Mouse (Mus musculus): Measurements from ENCODE around the gene Supt5.

Gene Supt5

GRCm38 (mm10) chr7:28350155-28350883, 11.8 kb upstream of the Supt5 start, which contains the start of gene Rps16:
Gene Rps16, plus strand, starts transcription at chr7:28350652.
- peak; percentile 99 for DNase-seq

GRCm38 (mm10) chr7:28348601-28349000, 10.1 kb upstream of the Supt5 start:
- no peak for DNase-seq

GRCm38 (mm10) chr7:28347746-28348145, 9.2 kb upstream of the Supt5 start:
- DNase-seq: no peak

GRCm38 (mm10) chr7:28344637-28345036, 6.1 kb upstream of the Supt5 start:
- peak; percentile 72 to 83 for DNase-seq

- no peak for DNase-seq
Measured at GRCm38 (mm10) chr7:28341381-28341780, 2.8 kb upstream of the Supt5 start.

- peak; percentile 37 to 54 for DNase-seq
Measured at GRCm38 (mm10) chr7:28339213-28339917, 819 bp upstream of the Supt5 start.

- no peak for DNase-seq
Measured at GRCm38 (mm10) chr7:28335471-28335870, 3.1 kb downstream of the Supt5 start.

GRCm38 (mm10) chr7:28334534-28334933, 4.0 kb downstream of the Supt5 start:
- DNase-seq: no peak

- DNase-seq: no peak
Measured at GRCm38 (mm10) chr7:28328260-28328659, 10.3 kb downstream of the Supt5 start.

- no peak for DNase-seq
Measured at GRCm38 (mm10) chr7:28326457-28326856, 12.1 kb downstream of the Supt5 start.

- DNase-seq: no peak
Measured at GRCm38 (mm10) chr7:28325293-28325692, 13.3 kb downstream of the Supt5 start.

- DNase-seq: no peak
Measured at GRCm38 (mm10) chr7:28321974-28322720, 16.4 kb downstream of the Supt5 start.

GRCm38 (mm10) chr7:28318714-28319113, 19.8 kb downstream of the Supt5 start:
- DNase-seq: no peak

- no peak for DNase-seq
Measured at GRCm38 (mm10) chr7:28318036-28318435, 20.5 kb downstream of the Supt5 start.

GRCm38 (mm10) chr7:28311926-28312543, 26.5 kb downstream of the Supt5 start, which contains the start of gene Timm50:
Gene Timm50, minus strand, starts transcription at chr7:28312072.
- DNase-seq: peak; percentile 99

GRCm38 (mm10) chr7:28311151-28311925, 27.2 kb downstream of the Supt5 start:
- DNase-seq: no peak

- DNase-seq: no peak
Measured at GRCm38 (mm10) chr7:28309737-28310136, 28.8 kb downstream of the Supt5 start.

- DNase-seq: no peak
Measured at GRCm38 (mm10) chr7:28306216-28306615, 32.3 kb downstream of the Supt5 start.

- DNase-seq: peak; percentile 26 to 38
Measured at GRCm38 (mm10) chr7:28305641-28306040, 32.9 kb downstream of the Supt5 start.

- DNase-seq: peak; percentile 38 to 62
Measured at GRCm38 (mm10) chr7:28301616-28302433, 36.7 kb downstream of the Supt5 start, which contains the start of gene Dll3. Gene Dll3, minus strand, starts transcription at chr7:28302238.

Data from cerebellum, postnatal 25 days (tissue).